Mouse (Mus musculus): ENCODE data around the gene Ercc6. TPM values are rescaled to one million over a fixed set of nuclear protein-coding genes. Genes with fewer than 3 reads are reported as not detected.

Ercc6 gene
- total RNA-seq, 1 experiment from 2014 or later, result 33.1 TPM

DNA sequence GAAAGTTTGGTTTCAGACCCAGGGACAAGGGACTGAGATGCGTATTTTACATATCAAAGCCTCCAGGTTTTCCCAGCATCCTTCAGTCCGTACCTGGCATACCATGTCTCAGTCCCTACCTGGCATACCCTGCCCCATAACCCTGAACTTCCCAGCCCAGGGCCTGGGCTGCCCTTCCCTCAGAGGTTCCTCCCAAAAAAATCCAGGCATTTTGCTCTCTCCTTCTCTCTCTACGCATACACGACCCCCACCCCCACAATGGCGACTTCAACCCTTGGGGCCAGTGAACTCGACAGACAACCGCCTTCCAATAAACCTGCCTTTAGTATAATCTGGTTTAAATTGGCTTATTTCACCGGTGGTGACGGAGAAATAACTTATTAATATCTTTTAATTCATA lies 409 bp upstream of the Ercc6 start:
- no peak for ATAC-seq (ENCODE audit: extremely low read depth, insufficient number of reproducible peaks, low FRiP score, poor library complexity, severe bottlenecking)

DNA sequence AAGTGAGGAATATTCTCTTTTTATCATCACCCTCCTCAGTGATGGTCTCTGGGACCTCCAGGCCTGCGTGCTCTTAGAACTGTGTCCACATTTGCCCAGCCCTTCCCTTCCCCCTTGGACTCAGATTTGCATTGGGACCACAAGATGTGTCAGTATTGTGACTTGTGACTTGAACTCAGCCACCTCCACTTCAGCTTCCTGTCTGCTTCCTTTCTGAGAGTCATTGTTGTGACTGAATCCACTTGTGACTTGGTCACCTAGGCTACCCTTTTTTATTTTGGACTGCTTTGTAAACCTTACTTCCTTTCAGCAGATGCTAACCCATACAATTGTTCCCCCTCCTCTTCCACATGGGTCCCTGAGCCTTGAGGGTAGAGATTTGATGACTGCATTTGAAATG lies 2.8 kb downstream of the Ercc6 start:
- ATAC-seq (ENCODE audit: extremely low read depth, insufficient number of reproducible peaks, low FRiP score, poor library complexity, severe bottlenecking), result peak; percentile 33; the same call in 1 of the 2 replicates

DNA sequence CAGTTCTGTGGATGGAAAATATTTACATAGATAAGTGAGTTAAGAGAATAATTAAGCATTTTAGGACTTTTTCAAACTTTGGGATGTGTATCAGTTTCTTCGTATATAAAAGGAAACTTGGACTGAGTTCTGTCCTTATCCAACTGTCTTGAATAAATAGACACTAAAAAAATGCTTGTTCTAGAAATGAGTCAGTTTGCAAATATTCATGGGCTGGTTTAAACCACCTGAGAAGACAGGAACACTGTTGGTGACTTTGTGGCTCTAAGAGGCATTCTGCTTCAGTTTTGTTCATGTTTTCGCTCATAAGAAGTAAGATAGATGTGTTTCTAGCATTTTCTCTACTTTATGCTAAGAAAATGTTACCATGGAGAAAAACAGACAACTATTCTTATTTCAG lies 5.2 kb downstream of the Ercc6 start:
- ATAC-seq (ENCODE audit: extremely low read depth, insufficient number of reproducible peaks, low FRiP score, poor library complexity, severe bottlenecking), result no peak

DNA sequence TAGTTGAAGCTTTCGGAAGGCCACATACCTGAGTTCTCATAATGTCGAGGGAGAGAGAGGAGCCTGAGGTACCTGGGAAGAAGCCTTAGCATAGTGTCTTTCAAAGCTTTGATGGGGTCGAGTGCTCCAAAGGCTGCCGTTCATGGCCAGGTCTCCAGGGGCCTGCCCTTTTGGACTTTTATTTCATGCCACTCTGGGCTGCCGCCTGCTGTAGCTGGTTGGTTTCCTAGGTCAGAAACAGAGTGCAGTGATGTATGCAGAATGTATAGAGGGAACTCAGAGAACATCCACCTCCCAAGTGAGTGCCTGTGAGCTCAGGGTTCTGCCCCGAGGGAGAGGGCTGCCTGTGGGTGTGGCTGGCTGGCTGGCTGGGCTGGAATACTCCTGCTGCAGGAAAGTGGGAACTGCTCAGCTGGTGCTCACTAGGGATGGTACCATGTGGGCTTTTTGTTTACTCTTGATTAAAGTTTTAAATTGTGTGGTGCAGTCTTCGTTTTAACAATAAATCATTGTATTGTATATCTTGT lies 7.1 kb downstream of the Ercc6 start:
- no peak for ATAC-seq (ENCODE audit: extremely low read depth, insufficient number of reproducible peaks, low FRiP score, poor library complexity, severe bottlenecking)

DNA sequence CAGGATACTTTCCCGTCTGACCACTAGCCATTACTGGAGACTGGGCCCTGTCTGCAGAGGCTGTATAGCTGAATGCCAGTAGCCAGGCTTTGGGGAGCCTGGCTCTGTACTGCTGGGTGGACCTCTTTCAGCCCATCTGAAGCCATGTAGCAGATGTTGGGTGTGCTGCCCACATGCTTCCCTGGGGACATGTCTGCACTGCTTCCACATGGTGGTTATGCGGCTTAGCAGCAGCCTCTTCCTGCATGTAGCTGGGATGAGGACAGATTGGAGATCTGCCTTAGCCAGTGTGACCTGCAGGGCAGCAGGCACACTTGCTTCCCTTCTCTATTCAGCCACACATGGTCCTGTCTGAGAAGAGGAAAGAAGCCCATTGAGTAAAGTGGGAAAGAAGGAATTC lies 9.0 kb downstream of the Ercc6 start:
- no peak for ATAC-seq (ENCODE audit: extremely low read depth, insufficient number of reproducible peaks, low FRiP score, poor library complexity, severe bottlenecking)

DNA sequence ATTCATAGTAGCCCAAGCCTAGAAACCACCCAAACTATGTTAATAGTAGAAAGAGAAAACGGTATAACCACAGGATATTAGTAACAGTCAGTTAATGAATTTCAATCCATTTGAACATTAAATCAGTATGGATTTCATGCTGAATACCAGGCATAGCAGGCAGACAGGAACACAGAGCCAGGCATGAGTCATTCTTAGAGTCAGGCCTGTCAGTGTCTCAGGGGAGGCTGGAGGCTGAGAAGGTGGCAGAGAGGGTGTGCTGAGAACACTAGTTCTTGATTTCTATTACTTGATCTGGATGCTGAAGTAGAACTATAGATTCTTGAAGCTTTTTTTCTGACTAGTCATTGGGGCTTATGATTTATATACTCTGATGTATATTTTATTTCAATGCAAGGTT lies 10.8 kb downstream of the Ercc6 start:
- ATAC-seq (ENCODE audit: extremely low read depth, insufficient number of reproducible peaks, low FRiP score, poor library complexity, severe bottlenecking), result no peak

DNA sequence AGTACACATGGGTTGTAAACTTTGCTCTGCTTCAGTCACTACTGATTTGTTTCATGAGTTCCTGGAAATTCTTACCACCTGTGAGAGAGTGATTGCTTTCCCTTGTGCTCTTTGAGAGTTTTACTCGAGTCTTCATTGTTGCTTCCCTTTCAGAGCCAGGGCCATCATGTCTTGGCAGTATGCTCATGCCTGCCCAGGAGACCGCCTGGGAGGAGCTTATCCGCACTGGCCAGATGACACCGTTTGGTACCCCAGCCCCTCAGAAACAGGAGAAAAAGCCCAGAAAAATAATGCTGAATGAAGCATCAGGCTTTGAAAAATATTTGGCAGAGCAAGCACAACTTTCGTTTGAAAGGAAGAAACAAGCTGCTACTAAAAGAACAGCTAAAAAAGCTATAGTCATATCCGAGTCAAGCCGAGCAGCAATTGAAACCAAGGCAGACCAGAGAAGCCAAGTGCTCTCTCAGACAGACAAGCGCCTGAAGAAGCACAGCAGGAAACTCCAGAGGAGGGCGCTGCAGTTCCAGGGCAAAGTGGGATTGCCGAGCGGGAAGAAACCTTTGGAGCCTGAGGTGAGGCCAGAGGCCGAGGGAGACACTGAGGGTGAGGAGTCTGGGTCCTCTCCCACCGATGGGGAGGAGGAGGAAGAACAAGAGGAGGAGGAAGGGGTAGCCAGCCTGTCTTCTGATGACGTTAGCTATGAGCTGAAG lies 12.8 kb downstream of the Ercc6 start:
- ATAC-seq (ENCODE audit: extremely low read depth, insufficient number of reproducible peaks, low FRiP score, poor library complexity, severe bottlenecking), result no peak

DNA sequence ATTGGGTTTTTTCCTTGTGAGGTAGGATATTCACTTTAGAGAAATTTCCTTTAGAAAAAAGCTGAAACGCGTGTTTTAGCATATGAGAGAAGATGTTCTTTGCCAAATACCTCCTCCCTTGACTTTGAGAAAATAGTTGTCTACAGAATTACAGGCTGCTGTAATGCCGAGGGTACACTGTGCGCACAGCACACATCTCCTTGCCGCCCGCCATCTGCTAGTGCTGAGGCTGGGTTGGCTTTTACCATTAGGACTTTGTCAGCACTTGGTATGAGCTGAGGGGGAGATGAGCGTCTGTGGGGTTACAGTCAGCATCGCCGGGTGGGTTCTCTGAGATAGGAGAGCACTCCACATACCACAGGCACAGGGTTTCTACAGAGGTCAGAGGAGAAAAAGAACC lies 13.9 kb downstream of the Ercc6 start:
- no peak for ATAC-seq (ENCODE audit: extremely low read depth, insufficient number of reproducible peaks, low FRiP score, poor library complexity, severe bottlenecking)

DNA sequence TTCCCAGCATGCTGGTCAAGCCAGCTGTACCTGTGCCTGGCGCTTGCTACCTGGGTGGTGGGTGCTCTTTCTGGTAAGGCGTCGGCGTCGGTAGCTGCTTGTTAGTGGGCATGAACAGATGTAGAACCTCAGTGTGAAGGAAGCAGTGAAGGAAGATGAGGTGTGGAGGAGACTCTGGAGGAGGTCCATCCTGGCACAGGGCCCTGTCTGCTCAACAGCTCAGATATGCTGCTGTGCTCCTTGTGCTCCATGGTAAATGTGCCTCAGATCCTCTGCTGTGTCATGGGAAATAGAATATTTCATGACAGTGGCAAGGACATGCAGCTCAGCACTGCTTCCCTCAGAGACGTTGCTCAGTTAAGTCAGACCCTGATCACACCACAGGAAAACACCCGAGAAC lies 15.7 kb downstream of the Ercc6 start:
- no peak for ATAC-seq (ENCODE audit: extremely low read depth, insufficient number of reproducible peaks, low FRiP score, poor library complexity, severe bottlenecking)

DNA sequence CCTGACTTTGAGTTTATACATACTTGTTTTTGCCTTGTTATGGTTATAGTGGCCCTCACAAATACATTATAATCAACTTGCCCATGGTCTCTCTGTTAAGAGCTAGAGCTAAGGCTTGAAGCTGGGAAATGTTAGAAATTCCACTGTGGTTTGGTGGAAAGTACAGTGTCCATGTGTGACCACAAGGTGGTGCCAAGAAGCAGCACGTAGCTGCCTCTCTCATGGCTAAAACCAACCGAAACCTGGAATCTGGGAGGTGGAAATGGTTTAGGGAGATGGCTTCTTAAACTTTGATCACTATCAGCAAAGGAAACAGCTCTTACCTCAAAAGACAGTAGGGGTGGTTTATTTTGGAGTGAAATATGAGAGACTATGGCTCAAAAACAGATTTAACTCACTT lies 17.6 kb downstream of the Ercc6 start:
- ATAC-seq (ENCODE audit: extremely low read depth, insufficient number of reproducible peaks, low FRiP score, poor library complexity, severe bottlenecking), result no peak

DNA sequence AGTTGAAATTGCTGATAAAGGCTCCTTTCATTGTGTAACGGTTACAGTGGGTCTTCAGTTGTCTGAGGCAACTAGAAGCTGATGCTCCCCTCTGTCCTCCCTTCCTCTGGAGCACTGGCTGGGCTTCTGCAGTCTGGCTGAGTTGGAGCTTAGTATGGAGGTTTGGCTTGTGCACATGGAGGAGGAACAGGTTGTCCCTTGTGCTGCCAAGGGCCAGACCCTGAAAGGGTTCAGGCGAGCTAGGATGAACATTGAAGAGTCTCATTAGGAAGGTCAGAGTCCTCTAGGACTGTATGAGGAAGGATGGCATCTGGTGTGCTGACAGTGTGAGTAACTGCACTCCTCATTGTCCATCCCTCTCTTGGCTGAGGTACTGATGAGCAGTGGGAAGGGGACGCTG lies 18.1 kb downstream of the Ercc6 start:
- no peak for ATAC-seq (ENCODE audit: extremely low read depth, insufficient number of reproducible peaks, low FRiP score, poor library complexity, severe bottlenecking)

DNA sequence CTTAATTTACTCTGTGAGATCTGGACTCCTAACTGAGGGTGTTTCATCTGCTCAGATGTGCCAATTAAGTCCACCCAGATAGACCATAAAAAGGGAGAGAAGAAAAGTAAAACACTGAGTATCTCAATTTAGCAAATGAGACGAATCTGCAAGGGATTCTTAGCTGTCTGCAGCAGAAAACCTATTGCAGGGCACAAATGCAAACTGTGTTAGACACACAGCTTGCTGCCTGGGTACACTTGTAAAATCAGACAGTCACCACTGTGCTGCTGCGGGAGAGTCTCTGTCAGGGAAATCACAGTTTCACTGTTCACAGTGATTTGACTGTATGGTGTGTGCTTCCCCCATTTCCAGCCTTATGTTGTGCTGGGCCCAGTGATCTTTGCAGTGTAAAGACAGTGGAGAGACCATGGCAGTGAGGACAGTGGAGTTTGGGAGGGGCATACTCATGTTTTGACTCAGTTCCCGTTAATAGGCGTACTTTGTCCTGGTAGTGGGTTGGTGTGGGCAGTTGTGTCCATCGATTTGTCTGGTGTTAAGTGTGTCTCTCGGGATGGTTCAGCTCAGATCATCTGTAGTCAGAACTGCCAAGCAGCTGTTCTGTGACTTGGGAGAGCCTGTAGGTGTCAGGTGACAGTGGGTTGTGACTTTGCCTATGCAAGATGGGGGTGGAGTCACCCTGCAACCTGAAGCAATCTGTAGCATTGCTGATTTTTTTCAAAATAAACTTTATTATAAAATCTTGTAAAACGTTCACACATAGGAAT lies 19.2 kb downstream of the Ercc6 start:
- ATAC-seq (ENCODE audit: extremely low read depth, insufficient number of reproducible peaks, low FRiP score, poor library complexity, severe bottlenecking), result no peak

DNA sequence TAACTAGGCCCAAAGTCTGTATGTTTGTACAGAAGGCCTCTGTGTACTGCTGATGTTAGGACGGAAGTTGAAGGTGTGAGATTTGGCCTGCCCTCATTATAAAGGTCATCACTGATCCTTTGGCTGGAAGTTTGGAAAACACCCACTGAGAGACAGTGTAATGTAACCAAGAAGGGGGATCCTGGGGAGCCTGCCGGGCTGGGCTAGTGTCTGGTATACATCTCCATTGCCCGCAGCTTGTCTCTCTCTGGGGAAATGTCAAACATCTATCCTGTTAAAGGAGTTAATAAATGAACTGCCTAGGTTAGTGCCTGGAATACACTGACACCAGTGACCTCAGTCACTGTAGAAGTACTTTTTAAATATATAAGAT lies 19.8 kb downstream of the Ercc6 start:
- ATAC-seq (ENCODE audit: extremely low read depth, insufficient number of reproducible peaks, low FRiP score, poor library complexity, severe bottlenecking), result no peak

DNA sequence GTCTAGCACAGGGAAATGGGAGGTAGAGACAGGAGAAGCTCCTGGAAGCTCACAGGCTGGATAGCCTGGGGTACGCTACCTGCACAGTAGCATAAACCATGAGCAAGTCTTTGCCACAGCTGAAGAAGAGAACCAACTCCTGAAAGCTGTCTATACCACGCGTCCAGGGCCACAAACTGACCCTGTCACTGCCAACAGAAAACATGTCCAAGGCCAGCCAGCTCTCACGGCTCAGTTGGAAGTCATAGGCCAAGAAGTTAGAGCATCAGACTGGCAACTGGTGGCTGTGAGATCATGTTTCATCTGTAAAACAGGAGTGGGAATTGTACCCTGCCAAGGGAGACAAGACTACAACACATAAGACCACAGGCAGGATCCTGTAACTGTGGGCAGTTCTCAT lies 20.3 kb downstream of the Ercc6 start:
- no peak for ATAC-seq (ENCODE audit: extremely low read depth, insufficient number of reproducible peaks, low FRiP score, poor library complexity, severe bottlenecking)

DNA sequence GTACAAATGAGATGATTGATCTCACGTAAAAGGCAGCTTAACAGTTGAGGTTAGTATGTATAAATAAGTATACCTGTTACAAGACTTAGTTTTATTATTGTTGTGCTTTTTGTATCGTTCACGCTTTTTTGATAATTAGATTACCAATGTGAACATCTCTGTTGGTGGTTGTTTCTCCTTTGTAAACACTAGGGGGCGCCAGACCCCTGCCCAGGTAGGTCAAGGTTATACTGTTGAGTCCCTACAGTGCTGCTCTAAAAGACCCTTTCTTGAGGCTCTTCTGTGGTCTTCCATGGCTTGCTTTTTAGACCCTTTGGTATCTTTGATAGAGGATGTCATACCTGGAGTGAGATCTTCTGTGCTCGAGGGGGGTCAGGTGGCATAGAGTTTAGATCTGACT lies 20.8 kb downstream of the Ercc6 start:
- ATAC-seq (ENCODE audit: extremely low read depth, insufficient number of reproducible peaks, low FRiP score, poor library complexity, severe bottlenecking), result no peak

DNA sequence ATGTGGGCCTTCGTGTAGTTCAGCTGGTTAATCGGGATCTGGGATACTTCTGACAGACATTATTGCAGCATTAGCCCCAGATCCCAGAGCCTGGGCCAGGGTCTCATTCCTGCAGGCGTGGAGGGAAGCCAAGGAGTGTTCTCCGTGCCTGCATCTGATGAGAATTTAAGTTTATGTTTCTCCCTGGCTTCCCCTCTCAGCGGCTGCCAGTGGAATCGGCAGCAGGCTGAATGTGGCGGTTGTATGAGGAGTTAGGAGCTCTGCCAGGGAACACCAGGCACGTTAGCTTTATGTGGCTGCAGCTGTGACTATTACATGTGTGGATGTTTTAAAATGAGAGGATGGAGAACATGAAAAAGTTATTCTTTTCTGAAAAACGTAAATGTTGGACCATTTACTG lies 23.4 kb downstream of the Ercc6 start:
- no peak for ATAC-seq (ENCODE audit: extremely low read depth, insufficient number of reproducible peaks, low FRiP score, poor library complexity, severe bottlenecking)

DNA sequence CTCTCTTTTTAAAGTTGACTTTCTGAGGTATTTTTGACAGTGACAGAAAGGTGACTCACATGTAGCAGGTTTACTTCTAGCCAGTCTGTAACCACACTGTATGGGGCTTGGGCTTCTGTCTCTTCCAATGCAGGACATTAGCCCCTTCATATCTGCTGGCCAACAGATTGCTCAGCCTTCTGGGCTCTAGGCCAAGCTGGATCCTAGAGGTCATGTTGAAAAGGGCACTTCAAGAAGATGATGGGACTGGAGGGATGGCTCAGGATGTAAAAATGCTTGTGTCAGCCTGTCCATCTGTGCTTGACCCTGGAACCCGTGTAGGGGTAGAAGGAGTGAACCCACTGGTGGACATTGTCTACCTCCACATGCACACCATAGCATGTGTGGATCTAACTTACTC lies 24.8 kb downstream of the Ercc6 start:
- ATAC-seq (ENCODE audit: extremely low read depth, insufficient number of reproducible peaks, low FRiP score, poor library complexity, severe bottlenecking), result no peak

DNA sequence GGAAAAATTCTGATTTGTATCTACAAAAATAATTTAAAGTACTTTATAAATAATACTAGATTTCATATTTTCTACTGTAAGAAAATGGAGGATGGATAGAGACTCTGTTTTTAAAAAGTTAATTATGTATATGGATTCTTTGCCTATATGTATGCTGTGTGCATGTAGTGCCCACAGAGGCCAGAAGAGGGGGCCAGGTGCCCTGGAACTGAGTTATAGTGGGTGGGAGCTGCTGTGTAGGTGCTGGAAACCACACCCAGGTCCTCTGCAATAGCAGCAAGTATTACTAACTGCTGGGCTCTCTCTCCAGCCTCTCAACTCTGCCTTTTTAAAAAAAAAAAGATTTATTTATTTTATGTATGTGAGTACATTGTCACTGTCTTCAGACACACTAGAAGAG lies 29.8 kb downstream of the Ercc6 start:
- ATAC-seq (ENCODE audit: extremely low read depth, insufficient number of reproducible peaks, low FRiP score, poor library complexity, severe bottlenecking), result no peak

DNA sequence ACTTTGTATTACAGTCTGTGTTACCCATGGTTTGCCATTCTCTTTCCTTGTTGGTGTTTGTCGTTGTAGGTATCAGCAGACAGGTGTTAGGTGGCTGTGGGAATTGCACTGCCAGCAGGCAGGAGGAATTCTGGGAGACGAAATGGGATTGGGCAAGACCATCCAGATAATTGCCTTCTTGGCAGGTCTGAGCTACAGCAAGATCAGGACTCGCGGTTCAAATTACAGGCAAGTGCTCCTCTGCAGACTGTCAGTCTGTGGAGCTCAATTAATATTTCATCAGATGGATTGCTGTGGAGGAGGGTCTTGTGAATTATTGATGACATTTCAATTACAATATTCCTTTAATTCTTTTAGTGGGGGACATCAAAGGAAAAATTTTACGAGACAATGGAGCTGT lies 33.4 kb downstream of the Ercc6 start:
- ATAC-seq (ENCODE audit: extremely low read depth, insufficient number of reproducible peaks, low FRiP score, poor library complexity, severe bottlenecking), result no peak

DNA sequence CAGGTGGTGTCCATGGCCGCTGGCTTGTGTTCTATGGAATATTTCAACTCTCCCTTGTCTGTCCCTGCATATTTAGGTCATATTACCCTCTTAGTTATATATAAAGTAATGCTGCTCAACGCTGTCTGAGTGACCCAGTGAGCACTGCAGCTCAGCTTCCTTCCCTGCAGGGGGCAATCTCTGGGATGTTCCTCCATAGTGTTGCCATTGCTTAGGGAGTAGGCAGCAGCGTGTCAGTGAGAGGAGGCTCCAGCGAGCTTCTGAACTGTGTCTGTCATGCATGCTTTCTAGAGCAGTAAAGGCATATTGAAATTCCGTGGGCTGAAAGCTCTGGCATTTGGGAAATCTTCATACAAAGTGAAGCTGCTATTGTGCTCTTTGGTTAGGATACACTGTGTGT lies 38.5 kb downstream of the Ercc6 start:
- ATAC-seq (ENCODE audit: extremely low read depth, insufficient number of reproducible peaks, low FRiP score, poor library complexity, severe bottlenecking), result no peak

All from neutrophil, adult 5-6 weeks (primary cell).